Mouse (Mus musculus) limb, embryonic 11.5 days (tissue): ENCODE measurements around the gene Rdm1. TPM values are rescaled to one million over a fixed set of nuclear protein-coding genes. Genes with fewer than 3 reads are reported as not detected.

ENCODE experiments used
- polyA plus RNA-seq: library from polyadenylated mRNA; unstranded; fragments of >200 nt; fragmentation: Nextera tagmentation; extraction: Ambion mirVana; gene quantifications from 2 replicates; pipeline ENCODE4 v1.2.1, GENCODE M21; 2014

Rdm1 gene
- polyA plus RNA-seq, 1 experiment from 2014 or later = 31.0 TPM

Other genes with a start within 250 kb of the Rdm1 start
- gene Aarsd1, start 209.6 kb upstream of the Rdm1 start, polyA plus RNA-seq = 89.0 and 91.6 TPM in 2 replicates
- 10.4 and 11.5 TPM in 2 replicates for gene Gm27029, start 202.4 kb upstream of the Rdm1 start, polyA plus RNA-seq
- gene Rundc1, start 202.1 kb upstream of the Rdm1 start, polyA plus RNA-seq = 13.3 and 14.4 TPM in 2 replicates
- 4.3 and 4.5 TPM in 2 replicates for gene Ptges3l, start 201.9 kb upstream of the Rdm1 start, polyA plus RNA-seq
- gene Rpl27, start 184.9 kb upstream of the Rdm1 start, polyA plus RNA-seq = 459 and 489 TPM in 2 replicates
- gene Ifi35, start 178.8 kb upstream of the Rdm1 start, polyA plus RNA-seq = 3.3 and 3.4 TPM in 2 replicates
- 4.7 and 4.8 TPM in 2 replicates for gene Rnd2, start 162.2 kb upstream of the Rdm1 start, polyA plus RNA-seq
- 17.7 and 19.3 TPM in 2 replicates for gene Vat1, start 161.0 kb upstream of the Rdm1 start, polyA plus RNA-seq
- 23.2 and 23.3 TPM in 2 replicates for gene Brca1, start 75.2 kb upstream of the Rdm1 start, polyA plus RNA-seq
- 64.1 and 69.6 TPM in 2 replicates for gene Nbr1, start 75.0 kb upstream of the Rdm1 start, polyA plus RNA-seq
- 0.67 and 1.3 TPM in 2 replicates for gene Tmem106a, start 45.0 kb upstream of the Rdm1 start, polyA plus RNA-seq
- not detected in 2 replicates for gene Gm11634, start 27.9 kb upstream of the Rdm1 start, polyA plus RNA-seq
- gene Arl4d, start 38.3 kb downstream of the Rdm1 start, polyA plus RNA-seq = 1.7 TPM in 2 replicates
- gene Dhx8, start 105.7 kb downstream of the Rdm1 start, polyA plus RNA-seq = 52.0 and 61.8 TPM in 2 replicates
- 27.6 and 29.3 TPM in 2 replicates for gene Etv4, start 158.2 kb downstream of the Rdm1 start, polyA plus RNA-seq